In genomic region chr16:33612056-33612770, GRCm38 (mm10) we compare ENCODE assay signal across 11 mouse cellular contexts.
DNase-seq lines count a peak whose midpoint lies in the region; ATAC-seq lines count a peak whose summit lies in the region.
"Had no signal": no experiment of that assay in that cellular context is flagged by ENCODE, and none has a peak within 500 bp of the region (broad histone marks: within the 10 kb centered on the region; RNA-seq: fewer than 3 reads in every experiment).

No protein-coding gene starts in this region.

- 0 out of 2 replicates have a peak, but pooled peaks cover 3% of the 10 kb centered on the region for H3K9me3 ChIP-seq in forebrain, embryonic 14.5 days (replicated peaks; ENCODE audit: control insufficient read depth, low read length)
- no peaks in the 10 kb centered on the region for H3K9me3 ChIP-seq in forebrain, embryonic 15.5 days
- H3K9me3 ChIP-seq: liver, embryonic 13.5 days had no signal

- peak; percentile 53 for DNase-seq in forebrain, embryonic 14.5 days (ENCODE audit: low spot score)
- peak; percentile 81 for DNase-seq in NIH3T3 (ENCODE audit: low read depth)
- DNase-seq in gastrocnemius, adult 8-10 months (ENCODE audit: low spot score in 2 of 2): peak; percentile 49 to 59
- peak; percentile 77 for DNase-seq in layer of hippocampus, adult 9-11 months
- DNase-seq in natural killer cell, adult 2 months (ENCODE audit: low spot score in 2 of 2): no peak
- DNase-seq: liver, embryonic 13.5 days; spleen, adult 18-20 months had no signal

- H3K27me3 ChIP-seq in forebrain, embryonic 14.5 days (replicated peaks; ENCODE audit: control insufficient read depth, insufficient read depth, low read length): no peaks in the 10 kb centered on the region
- no peaks in the 10 kb centered on the region for H3K27me3 ChIP-seq in forebrain, embryonic 15.5 days
- H3K27me3 ChIP-seq: liver, embryonic 13.5 days; Patski had no signal

- H3K27ac ChIP-seq in forebrain, embryonic 14.5 days (ENCODE audit: low read depth, low read length): no peak overlapping the region
- no peak overlapping the region for H3K27ac ChIP-seq in forebrain, embryonic 15.5 days (replicated peaks)
- H3K27ac ChIP-seq: liver, embryonic 13.5 days had no signal

- no peak overlapping the region for H3K9ac ChIP-seq in forebrain, embryonic 14.5 days (ENCODE audit: low read length)
- H3K9ac ChIP-seq in forebrain, embryonic 15.5 days (replicated peaks): no peak overlapping the region
- H3K9ac ChIP-seq: liver, embryonic 13.5 days had no signal

- H3K4me1 ChIP-seq in forebrain, embryonic 14.5 days (ENCODE audit: control insufficient read depth, insufficient read depth, low read length): peaks cover 6% of the 10 kb centered on the region
- H3K4me1 ChIP-seq in forebrain, embryonic 15.5 days: peaks cover 6% of the 10 kb centered on the region
- H3K4me1 ChIP-seq: liver, embryonic 13.5 days had no signal

- no peaks in the 10 kb centered on the region for H3K36me3 ChIP-seq in forebrain, embryonic 14.5 days (ENCODE audit: control insufficient read depth, insufficient read depth, low read length)
- no peaks in the 10 kb centered on the region for H3K36me3 ChIP-seq in forebrain, embryonic 15.5 days
- H3K36me3 ChIP-seq: liver, embryonic 13.5 days had no signal

- H3K4me3 ChIP-seq in forebrain, embryonic 14.5 days (ENCODE audit: low read depth, low read length): no peak overlapping the region
- no peak overlapping the region for H3K4me3 ChIP-seq in forebrain, embryonic 15.5 days
- H3K4me3 ChIP-seq: liver, embryonic 13.5 days had no signal

- ATAC-seq in forebrain, embryonic 14.5 days: no peak
- no peak for ATAC-seq in forebrain, embryonic 15.5 days (replicated peaks)
- no peak for ATAC-seq in activated CD4-positive, CD25-positive, alpha-beta regulatory T cell, adult 4 months
- no peak for ATAC-seq in inflammation-experienced regulatory T-cells, adult 6 months
- ATAC-seq: Patski had no signal

- no peak overlapping the region for H3K4me2 ChIP-seq in forebrain, embryonic 14.5 days (ENCODE audit: low read length)
- no peak overlapping the region for H3K4me2 ChIP-seq in forebrain, embryonic 15.5 days (replicated peaks)
- H3K4me2 ChIP-seq: liver, embryonic 13.5 days had no signal

- 77% methylated on average over 6 of the region's 6 CpGs for WGBS in forebrain, embryonic 14.5 days
- 77% methylated on average over 6 of the region's 6 CpGs for WGBS in forebrain, embryonic 15.5 days

Comparison
In these comparisons a context has a peak if more than half of its experiments do, and no peak if none do; other contexts are left out.
1. DNase-seq: peak in forebrain, embryonic 14.5 days (single experiment), NIH3T3 (single experiment), gastrocnemius, adult 8-10 months (2 of 2) and layer of hippocampus, adult 9-11 months (single experiment); none in natural killer cell, adult 2 months (0 of 2).